Mouse (Mus musculus) MEL (cell line): ENCODE measurements around the gene Lamc3. TPM values are rescaled to one million over a fixed set of nuclear protein-coding genes. Genes with fewer than 3 reads are reported as not detected.

ENCODE experiments used
- DNase-seq: peaks from one replicate; pipeline ENCODE4 v3.0.0; 2011; ENCODE audit warnings: low read depth, low spot score
- H3K27ac ChIP-seq: 2 replicates; pipeline ENCODE4 v1.5.1; 2012; ENCODE audit warnings: low read depth, mild to moderate bottlenecking, control low read depth, low read length, moderate library complexity; ENCODE audit not compliant: control insufficient read depth
- H3K27me3 ChIP-seq, 2 experiments: fragments of 150-350 bp in 1 of 2; sonication (generic) in 1 of 2; 2 replicates each; pipeline ENCODE4 v1.6.1; 2012; ENCODE audit warnings: low read length in 2 of 2, mild to moderate bottlenecking in 2 of 2, improper control_type of control experiment in 1 of 2, moderate library complexity in 1 of 2; ENCODE audit not compliant: insufficient read depth in 2 of 2, control insufficient read depth in 1 of 2
- H3K36me3 ChIP-seq, 2 experiments: 2 replicates each; pipeline ENCODE4 v1.6.1; 2012 to 2014; ENCODE audit warnings: low read length in 2 of 2, improper control_type of control experiment in 1 of 2, inconsistent platforms in 1 of 2, mild to moderate bottlenecking in 1 of 2; ENCODE audit not compliant: insufficient read depth in 2 of 2, control insufficient read depth in 1 of 2
- H3K4me1 ChIP-seq, 2 experiments: fragments of 150-350 bp in 1 of 2; sonication (generic) in 1 of 2; 2 replicates each; pipeline ENCODE4 v1.6.1; 2012; ENCODE audit warnings: low read length in 2 of 2, improper control_type of control experiment in 1 of 2, mild to moderate bottlenecking in 1 of 2; ENCODE audit not compliant: insufficient read depth in 2 of 2, control insufficient read depth in 1 of 2
- H3K4me3 ChIP-seq, 2 experiments: fragments of 150-350 bp in 1 of 2; sonication (generic) in 1 of 2; 2 replicates each; pipeline ENCODE4 v1.5.1; 2012; ENCODE audit warnings: low read depth in 2 of 2, low read length in 2 of 2, mild to moderate bottlenecking in 2 of 2, moderate library complexity in 2 of 2, control low read depth in 1 of 2, improper control_type of control experiment in 1 of 2; ENCODE audit not compliant: control insufficient read depth in 1 of 2, insufficient read depth in 1 of 2
- H3K79me2 ChIP-seq: 2 replicates; pipeline ENCODE4 v1.6.1; 2012; ENCODE audit warnings: mild to moderate bottlenecking, low read length, moderate library complexity; ENCODE audit not compliant: control insufficient read depth, poor library complexity, insufficient read depth
- H3K9ac ChIP-seq: 2 replicates; pipeline ENCODE4 v1.6.1; 2012; ENCODE audit warnings: low read depth, mild to moderate bottlenecking, control low read depth, low read length, moderate library complexity; ENCODE audit not compliant: control insufficient read depth, poor library complexity, severe bottlenecking
- H3K9me3 ChIP-seq: fragments of 150-350 bp; sonication (generic); replicated peaks from 2 replicates; pipeline ENCODE4 v1.6.1; 2012; ENCODE audit warnings: mild to moderate bottlenecking, low read length, improper control_type of control experiment, moderate library complexity; ENCODE audit not compliant: insufficient read depth
- BHLHE40 ChIP-seq: IDR thresholded peaks from 2 replicates; pipeline ENCODE4 v1.6.1; 2012; ENCODE audit warnings: low read depth, mild to moderate bottlenecking, inconsistent platforms, low read length, improper control_type of control experiment, borderline replicate concordance
- ELF1 ChIP-seq: IDR thresholded peaks from 2 replicates; pipeline ENCODE4 v1.6.1; 2014; ENCODE audit warnings: low read depth, mild to moderate bottlenecking, inconsistent platforms, low read length, improper control_type of control experiment, moderate library complexity
- GABPA ChIP-seq: IDR thresholded peaks from 2 replicates; pipeline ENCODE4 v1.6.1; 2012; ENCODE audit warnings: low read depth, mild to moderate bottlenecking, inconsistent platforms, low read length, improper control_type of control experiment, moderate library complexity
- JUND ChIP-seq: IDR thresholded peaks from 2 replicates; pipeline ENCODE4 v1.6.1; 2011; ENCODE audit warnings: low read depth, mild to moderate bottlenecking, improper control_type of control experiment, low read length
- KAT2A ChIP-seq: conservative IDR thresholded peaks from 2 replicates; pipeline ENCODE4 v1.6.1; 2012; ENCODE audit warnings: low read depth, low read length, improper control_type of control experiment, inconsistent platforms
- MAFK ChIP-seq: IDR thresholded peaks from 2 replicates; pipeline ENCODE4 v1.6.1; 2011; ENCODE audit warnings: low read depth, mild to moderate bottlenecking, low read length, improper control_type of control experiment, borderline replicate concordance
- MXI1 ChIP-seq: IDR thresholded peaks from 2 replicates; pipeline ENCODE4 v1.6.1; 2011; ENCODE audit warnings: mild to moderate bottlenecking, low read depth, low read length, improper control_type of control experiment
- MYB ChIP-seq: IDR thresholded peaks from 2 replicates; pipeline ENCODE4 v1.6.1; 2011; ENCODE audit warnings: mild to moderate bottlenecking, low read depth, low read length, improper control_type of control experiment
- MYC ChIP-seq: IDR thresholded peaks from 2 replicates; pipeline ENCODE4 v1.6.1; 2011; ENCODE audit warnings: low read depth, mild to moderate bottlenecking, low read length, improper control_type of control experiment, moderate library complexity
- NELFE ChIP-seq: IDR thresholded peaks from 2 replicates; pipeline ENCODE4 v1.6.1; 2011; ENCODE audit warnings: low read depth, low read length, improper control_type of control experiment
- POLR2A ChIP-seq, 2 experiments: IDR thresholded peaks; 2 replicates each; pipeline ENCODE4 v1.6.1; 2011 to 2012; ENCODE audit warnings: low read length in 2 of 2, mild to moderate bottlenecking in 2 of 2, control low read depth in 1 of 2, improper control_type of control experiment in 1 of 2, low read depth in 1 of 2, moderate library complexity in 1 of 2; ENCODE audit not compliant: control insufficient read depth in 1 of 2, insufficient read depth in 1 of 2, poor library complexity in 1 of 2
- RCOR1 ChIP-seq: IDR thresholded peaks from 2 replicates; pipeline ENCODE4 v1.6.1; 2012; ENCODE audit warnings: low read depth, mild to moderate bottlenecking, inconsistent platforms, low read length, improper control_type of control experiment
- SIN3A ChIP-seq: IDR thresholded peaks from 2 replicates; pipeline ENCODE4 v1.6.1; 2012; ENCODE audit warnings: low read length, improper control_type of control experiment, inconsistent platforms
- TBP ChIP-seq: IDR thresholded peaks from 2 replicates; pipeline ENCODE4 v1.8.0; 2011; ENCODE audit warnings: low read depth, low read length, improper control_type of control experiment
- TCF12 ChIP-seq: IDR thresholded peaks from 2 replicates; pipeline ENCODE4 v1.6.1; 2014; ENCODE audit warnings: low read depth, mild to moderate bottlenecking, inconsistent platforms, low read length, improper control_type of control experiment, moderate library complexity
- UBTF ChIP-seq: IDR thresholded peaks from 2 replicates; pipeline ENCODE4 v1.6.1; 2012; ENCODE audit warnings: low read depth, mild to moderate bottlenecking, inconsistent platforms, low read length, improper control_type of control experiment, moderate library complexity, borderline replicate concordance; ENCODE audit not compliant: insufficient read depth
- USF1 ChIP-seq: IDR thresholded peaks from 2 replicates; pipeline ENCODE4 v1.6.1; 2014; ENCODE audit warnings: low read depth, mild to moderate bottlenecking, inconsistent platforms, low read length, improper control_type of control experiment, moderate library complexity
- ZMIZ1 ChIP-seq: IDR thresholded peaks from 2 replicates; pipeline ENCODE4 v1.6.1; 2012; ENCODE audit warnings: low read depth, mild to moderate bottlenecking, inconsistent platforms, low read length, improper control_type of control experiment, moderate library complexity
- polyA plus RNA-seq, 2 experiments: library from polyadenylated mRNA; stranded (reverse) in 1 of 2; unstranded in 1 of 2; fragments of >175 nt in 1 of 2; fragments of >200 nt in 1 of 2; gene quantifications; 2 replicates each; pipeline versions ENCODE4 v1.2.1 to v1.2.4; 2012; ENCODE audit warnings: low replicate concordance in 2 of 2, low read depth in 1 of 2; ENCODE audit not compliant: insufficient read length in 2 of 2, insufficient read depth in 1 of 2, missing spikeins in 1 of 2
- total RNA-seq: library from RNA; depleted of rRNA; stranded (reverse); fragments of 300-350 nt; gene quantifications from 2 replicates; pipeline ENCODE4 v1.2.3, GENCODE M21; 2012

The Lamc3 gene
- total and polyA plus RNA-seq, 3 experiments: not detected

- TF ChIP-seq MYC: no peak
- no peaks in the 10 kb centered on the region for H3K9me3 ChIP-seq
- no peak overlapping the region for H3K9ac ChIP-seq
- DNase-seq: no peak
- H3K36me3 ChIP-seq: no peaks in the 10 kb centered on the region
- no peaks in the 10 kb centered on the region for H3K4me1 ChIP-seq
- H3K79me2 ChIP-seq: no peaks in the 10 kb centered on the region
- H3K4me3 ChIP-seq: no peak overlapping the region
- no peak overlapping the region for H3K27ac ChIP-seq
- peaks cover 3% of the 10 kb centered on the region in 2 experiments; a peak in 1 of 4 replicates for H3K27me3 ChIP-seq
Observed at GRCm38 (mm10) chr2:31868538-31869164, 18.4 kb upstream of the Lamc3 start.

- H3K4me1 ChIP-seq: no peaks in the 10 kb centered on the region
- TF ChIP-seq USF1 (no peak), MAFK (no peak), BHLHE40 (no peak), JUND (no peak), GABPA (no peak), TCF12 (no peak), MYB (no peak), SIN3A (no peak), RCOR1 (no peak), KAT2A (no peak), MYC (no peak), TBP (no peak), UBTF (no peak), ZMIZ1 (no peak), ELF1 (no peak), NELFE (no peak), MXI1 (no peak), POLR2A (IDR thresholded peaks at IDR 0.05; ENCODE audit: control insufficient read depth in 1 of 2, insufficient read depth in 1 of 2, low read depth in 1 of 2, low read length in 2 of 2, poor library complexity in 1 of 2) (no peak)
- no peaks in the 10 kb centered on the region for H3K9me3 ChIP-seq
- no peak for DNase-seq
- H3K36me3 ChIP-seq: no peaks in the 10 kb centered on the region
- no peaks in the 10 kb centered on the region for H3K79me2 ChIP-seq
- no peak overlapping the region for H3K27ac ChIP-seq
- H3K4me3 ChIP-seq: no peak overlapping the region
- peaks cover 0 to 3% of the 10 kb centered on the region in 2 experiments; a peak in 1 of 4 replicates for H3K27me3 ChIP-seq
- H3K9ac ChIP-seq: no peak overlapping the region
Observed at GRCm38 (mm10) chr2:31869692-31870091, 17.4 kb upstream of the Lamc3 start.
